Mouse (Mus musculus): ENCODE measurements around the gene Dhrs3. TPM values are rescaled to one million over a fixed set of nuclear protein-coding genes. Genes with fewer than 3 reads are reported as not detected.

Gene Dhrs3
- total and polyA plus RNA-seq, 2 experiments from 2014 or later, result 29.8 to 31.0 TPM

DNA sequence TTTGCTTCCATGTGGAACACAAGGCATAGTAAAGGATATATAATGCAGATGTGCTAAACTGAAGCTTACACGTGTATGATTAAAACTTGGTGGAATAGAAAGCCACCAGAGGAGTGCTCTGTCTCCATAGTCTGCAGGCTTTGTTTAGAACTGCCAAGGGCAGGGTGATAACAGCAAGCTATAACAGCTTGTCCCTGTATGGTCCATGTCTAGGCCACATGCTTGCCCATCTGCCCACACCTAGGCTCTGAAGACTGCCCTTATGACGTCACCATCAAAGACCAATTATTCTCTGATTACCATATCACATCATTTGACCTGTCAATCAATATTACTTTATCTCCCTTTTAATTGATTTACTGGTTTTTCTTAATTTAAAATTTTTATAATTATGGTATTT lies 72.6 kb downstream of the Dhrs3 start:
- Histone ChIP-seq H3K4me3 (ENCODE audit: low read depth, low read length) (no peak overlapping the region), H3K4me2 (ENCODE audit: low read depth, low read length, poor library complexity, severe bottlenecking) (no peak overlapping the region), H3K9me3 (ENCODE audit: low read length) (no peaks in the 10 kb centered on the region), H3K36me3 (ENCODE audit: insufficient read depth, low read length) (no peaks in the 10 kb centered on the region), H3K27ac (ENCODE audit: low read depth, low read length) (no peak overlapping the region), H3K9ac (replicated peaks; ENCODE audit: low read length, poor library complexity, severe bottlenecking) (no peak overlapping the region), H3K27me3 (ENCODE audit: insufficient read depth, low read length) (no peaks in the 10 kb centered on the region), H3K4me1 (ENCODE audit: insufficient read depth, low read length) (no peaks in the 10 kb centered on the region)
- ATAC-seq (ENCODE audit: low FRiP score), result no peak
- no peak for TF ChIP-seq CTCF (IDR thresholded peaks at IDR 0.05)
- WGBS, result 81% methylated on average over 2 of the region's 2 CpGs
- DNase-seq (ENCODE audit: low spot score), result no peak

DNA sequence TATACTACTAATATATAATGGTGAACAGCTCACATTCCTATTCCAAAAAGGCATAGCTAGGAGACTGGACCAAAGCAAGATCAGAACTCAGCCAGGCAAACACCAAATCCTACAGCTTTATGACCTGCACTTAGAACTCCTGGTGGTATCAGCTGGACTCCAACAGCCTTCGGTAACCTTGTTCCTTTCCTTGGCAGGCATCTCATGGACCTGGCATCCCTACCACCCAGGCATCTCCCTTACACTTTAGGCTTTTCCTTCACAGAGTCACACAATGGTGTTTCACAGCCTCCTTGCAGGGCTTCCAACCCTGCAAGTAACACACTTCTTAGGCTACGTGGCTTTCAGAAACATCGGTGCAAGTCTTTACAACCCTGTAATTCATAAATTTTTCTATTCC lies 75.7 kb downstream of the Dhrs3 start:
- no peak for TF ChIP-seq CTCF (IDR thresholded peaks at IDR 0.05)

GRCm38 (mm10) chr4:144969030-144969429 lies 76.4 kb downstream of the Dhrs3 start:
- TF ChIP-seq CTCF (IDR thresholded peaks at IDR 0.05), result no peak
- no peak overlapping the region for H3K4me2 ChIP-seq (ENCODE audit: low read depth, low read length, poor library complexity, severe bottlenecking)
- no peak overlapping the region for H3K9ac ChIP-seq (replicated peaks; ENCODE audit: low read length, poor library complexity, severe bottlenecking)
- H3K27me3 ChIP-seq (ENCODE audit: insufficient read depth, low read length), result no peaks in the 10 kb centered on the region
- no peak for DNase-seq (ENCODE audit: low spot score)
- H3K4me1 ChIP-seq (ENCODE audit: insufficient read depth, low read length), result no peaks in the 10 kb centered on the region
- no peaks in the 10 kb centered on the region for H3K9me3 ChIP-seq (ENCODE audit: low read length)
- H3K36me3 ChIP-seq (ENCODE audit: insufficient read depth, low read length), result 0 out of 2 replicates have a peak, but pooled peaks cover 5% of the 10 kb centered on the region
- H3K4me3 ChIP-seq (ENCODE audit: low read depth, low read length), result no peak overlapping the region
- no peak overlapping the region for H3K27ac ChIP-seq (ENCODE audit: low read depth, low read length)
- 72% methylated on average over 6 of the region's 6 CpGs for WGBS
- ATAC-seq (ENCODE audit: low FRiP score), result no peak

More for the DNA sequence above, 75.7 kb downstream of the Dhrs3 start:
- Histone ChIP-seq H3K36me3 (ENCODE audit: insufficient read depth, low read length) (0 out of 2 replicates have a peak, but pooled peaks cover 2% of the 10 kb centered on the region), H3K4me3 (ENCODE audit: low read depth, low read length) (no peak overlapping the region), H3K9me3 (ENCODE audit: low read length) (no peaks in the 10 kb centered on the region), H3K9ac (replicated peaks; ENCODE audit: low read length, poor library complexity, severe bottlenecking) (no peak overlapping the region), H3K27me3 (ENCODE audit: insufficient read depth, low read length) (no peaks in the 10 kb centered on the region), H3K4me2 (ENCODE audit: low read depth, low read length, poor library complexity, severe bottlenecking) (no peak overlapping the region), H3K27ac (ENCODE audit: low read depth, low read length) (no peak overlapping the region), H3K4me1 (ENCODE audit: insufficient read depth, low read length) (no peaks in the 10 kb centered on the region)
- ATAC-seq (ENCODE audit: low FRiP score) (no peak), DNase-seq (ENCODE audit: low spot score) (no peak)
- WGBS, result 86% methylated on average over 3 of the region's 3 CpGs

GRCm38 (mm10) chr4:144971048-144971447 lies 78.4 kb downstream of the Dhrs3 start:
- DNase-seq (ENCODE audit: low spot score) (no peak), ATAC-seq (ENCODE audit: low FRiP score) (no peak)
- H3K4me3 ChIP-seq (ENCODE audit: low read depth, low read length), result no peak overlapping the region
- H3K4me2 ChIP-seq (ENCODE audit: low read depth, low read length, poor library complexity, severe bottlenecking), result no peak overlapping the region
- peaks cover 10% of the 10 kb centered on the region; the same call in 1 of the 2 replicates for H3K36me3 ChIP-seq (ENCODE audit: insufficient read depth, low read length)
- no peaks in the 10 kb centered on the region for H3K27me3 ChIP-seq (ENCODE audit: insufficient read depth, low read length)
- H3K4me1 ChIP-seq (ENCODE audit: insufficient read depth, low read length), result no peaks in the 10 kb centered on the region
- 92% methylated on average over 2 of the region's 2 CpGs for WGBS
- H3K9ac ChIP-seq (replicated peaks; ENCODE audit: low read length, poor library complexity, severe bottlenecking), result no peak overlapping the region
- H3K27ac ChIP-seq (ENCODE audit: low read depth, low read length), result no peak overlapping the region
- no peak for TF ChIP-seq CTCF (IDR thresholded peaks at IDR 0.05)
- no peaks in the 10 kb centered on the region for H3K9me3 ChIP-seq (ENCODE audit: low read length)

DNA sequence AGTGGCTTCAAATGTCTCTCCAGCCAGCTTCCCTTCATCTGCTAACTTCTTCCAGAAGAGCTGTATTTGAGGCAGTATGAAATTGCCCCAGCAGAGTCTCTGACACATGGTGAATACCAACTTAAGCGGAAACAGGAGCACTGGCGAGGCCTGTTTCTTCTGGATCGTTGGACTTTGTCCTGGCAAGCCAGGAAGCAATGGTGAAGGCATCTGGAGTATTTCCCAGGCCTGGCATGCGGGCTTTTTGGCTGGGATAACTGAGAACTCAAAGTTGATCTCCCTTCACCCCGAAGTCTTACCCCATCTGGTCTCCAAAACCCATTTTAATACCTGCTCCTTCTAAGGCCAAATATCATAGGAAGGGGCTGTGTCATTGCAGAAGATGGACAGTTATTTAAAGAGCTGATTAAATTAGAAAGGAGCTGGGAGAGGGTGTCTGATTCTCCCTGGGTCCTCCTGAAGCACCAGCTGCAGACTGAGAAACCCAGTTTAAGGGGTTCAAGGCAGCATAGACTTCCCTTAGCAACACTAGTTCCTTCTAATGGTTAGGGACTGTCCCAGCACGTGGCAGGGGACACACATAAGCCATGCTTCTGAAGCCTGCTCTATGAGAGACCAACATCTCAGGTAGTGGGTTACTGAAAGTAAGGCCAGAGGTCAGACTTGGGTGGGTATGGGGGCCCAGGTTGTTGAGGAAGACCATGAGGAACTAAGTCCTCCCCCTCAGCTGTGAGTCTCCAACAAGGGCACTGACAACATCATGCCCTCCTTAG lies 80.5 kb downstream of the Dhrs3 start:
- peak; percentile 69 for DNase-seq (ENCODE audit: low spot score)
- Histone ChIP-seq H3K4me1 (ENCODE audit: insufficient read depth, low read length) (no peaks in the 10 kb centered on the region), H3K36me3 (ENCODE audit: insufficient read depth, low read length) (peaks cover 10% of the 10 kb centered on the region; the same call in 1 of the 2 replicates), H3K27me3 (ENCODE audit: insufficient read depth, low read length) (no peaks in the 10 kb centered on the region), H3K9me3 (ENCODE audit: low read length) (no peaks in the 10 kb centered on the region), H3K4me3 (ENCODE audit: low read depth, low read length) (no peak overlapping the region), H3K4me2 (ENCODE audit: low read depth, low read length, poor library complexity, severe bottlenecking) (no peak overlapping the region), H3K27ac (ENCODE audit: low read depth, low read length) (no peak overlapping the region), H3K9ac (replicated peaks; ENCODE audit: low read length, poor library complexity, severe bottlenecking) (no peak overlapping the region)
- no peak for TF ChIP-seq CTCF (IDR thresholded peaks at IDR 0.05)
- ATAC-seq (ENCODE audit: low FRiP score), result no peak
- 82% methylated on average over 6 of the region's 6 CpGs for WGBS

DNA sequence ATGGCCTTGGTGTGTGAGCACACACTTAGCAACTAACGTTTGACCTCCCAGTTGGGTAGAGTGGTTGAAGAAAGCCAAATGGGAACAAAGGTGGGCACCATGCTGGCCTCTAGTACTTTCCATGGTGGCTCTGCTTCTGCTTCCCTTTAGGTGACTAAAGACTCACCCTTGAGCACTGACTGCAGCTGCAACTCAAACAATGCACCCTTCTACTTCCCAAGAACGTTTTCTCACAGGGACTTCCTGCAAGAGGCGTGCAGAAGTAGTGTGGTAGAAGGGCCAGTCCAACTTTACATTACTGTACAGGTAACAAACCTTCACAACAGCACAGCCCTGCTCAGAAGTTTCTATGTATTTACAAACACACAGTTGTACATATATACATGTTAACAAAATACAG lies 81.8 kb downstream of the Dhrs3 start:
- no peak overlapping the region for H3K27ac ChIP-seq (ENCODE audit: low read depth, low read length)
- no peak for TF ChIP-seq CTCF (IDR thresholded peaks at IDR 0.05)
- 79% methylated on average over 3 of the region's 3 CpGs for WGBS

More for the DNA sequence above, 81.8 kb downstream of the Dhrs3 start:
- H3K36me3 ChIP-seq (ENCODE audit: insufficient read depth, low read length), result peaks cover 10% of the 10 kb centered on the region; the same call in 1 of the 2 replicates
- H3K4me1 ChIP-seq (ENCODE audit: insufficient read depth, low read length), result no peaks in the 10 kb centered on the region
- DNase-seq (ENCODE audit: low spot score) (no peak), ATAC-seq (ENCODE audit: low FRiP score) (no peak)
- H3K9ac ChIP-seq (replicated peaks; ENCODE audit: low read length, poor library complexity, severe bottlenecking), result no peak overlapping the region
- no peak overlapping the region for H3K4me3 ChIP-seq (ENCODE audit: low read depth, low read length)
- no peaks in the 10 kb centered on the region for H3K9me3 ChIP-seq (ENCODE audit: low read length)
- no peak overlapping the region for H3K4me2 ChIP-seq (ENCODE audit: low read depth, low read length, poor library complexity, severe bottlenecking)
- H3K27me3 ChIP-seq (ENCODE audit: insufficient read depth, low read length), result no peaks in the 10 kb centered on the region
